Comparison of ENCODE assay signal across 38 mouse cellular contexts in genomic region chr10:24912576-24912975, GRCm38 (mm10). TPM values are rescaled to one million over a fixed set of nuclear protein-coding genes. Genes with fewer than 3 reads are reported as not detected.
"Had no signal": no experiment of that assay in that cellular context is flagged by ENCODE, and none has a peak within 500 bp of the region (broad histone marks: within the 10 kb centered on the region; RNA-seq: fewer than 3 reads in every experiment).

No protein-coding gene starts in this region.

- ATAC-seq: hindbrain, embryonic 16.5 days; hindbrain, postnatal 0 days; inflammation-experienced regulatory T-cells, adult 6 months; intestine, embryonic 15.5 days; intestine, embryonic 16.5 days; intestine, postnatal 0 days had no signal

- H3K27me3 ChIP-seq: heart, embryonic 12.5 days; heart, embryonic 13.5 days; heart, embryonic 15.5 days; hindbrain, embryonic 12.5 days; hindbrain, embryonic 13.5 days; hindbrain, embryonic 15.5 days; intestine, embryonic 15.5 days; kidney, embryonic 15.5 days had no signal

- H3K9me3 ChIP-seq: heart, embryonic 12.5 days; heart, embryonic 13.5 days; heart, embryonic 15.5 days; hindbrain, embryonic 10.5 days; hindbrain, embryonic 12.5 days; hindbrain, embryonic 13.5 days; hindbrain, embryonic 15.5 days; intestine, embryonic 15.5 days; kidney, embryonic 15.5 days had no signal

- H3K27ac ChIP-seq: heart, adult 2 months; heart, embryonic 13.5 days; heart, embryonic 15.5 days; hindbrain, embryonic 10.5 days; hindbrain, embryonic 12.5 days; hindbrain, embryonic 13.5 days; hindbrain, embryonic 14.5 days; hindbrain, embryonic 15.5 days; hindbrain, postnatal 0 days; intestine, embryonic 15.5 days; kidney, embryonic 15.5 days; kidney, postnatal 0 days; layer of hippocampus, adult 2 months had no signal

- DNase-seq: heart, adult 2 months; heart, postnatal 10 days; heart, postnatal 14 days; heart, postnatal 36 days; kidney, adult 11 months; kidney, adult 18-20 months; kidney, adult 2 months; kidney, adult 8-10 months; kidney, adult 9 months; kidney, postnatal 10 days; kidney, postnatal 14 days; kidney, postnatal 25 days; kidney, postnatal 36 days; kidney, postnatal 4 days; layer of hippocampus, adult 9-11 months; layer of hippocampus, postnatal 36 days had no signal

- H3K4me2 ChIP-seq: heart, embryonic 11.5 days; heart, embryonic 12.5 days; heart, embryonic 13.5 days; heart, embryonic 15.5 days; hindbrain, embryonic 12.5 days; hindbrain, embryonic 13.5 days; hindbrain, embryonic 14.5 days; hindbrain, embryonic 15.5 days; intestine, embryonic 15.5 days; kidney, embryonic 15.5 days had no signal

- H3K4me1 ChIP-seq: heart, embryonic 12.5 days; heart, embryonic 13.5 days; heart, embryonic 15.5 days; hindbrain, embryonic 10.5 days; hindbrain, embryonic 12.5 days; hindbrain, embryonic 13.5 days; hindbrain, embryonic 15.5 days; intestine, embryonic 15.5 days; kidney, embryonic 15.5 days had no signal

- H3K9ac ChIP-seq: heart, embryonic 12.5 days; heart, embryonic 13.5 days; heart, embryonic 15.5 days; hindbrain, embryonic 12.5 days; hindbrain, embryonic 13.5 days; hindbrain, embryonic 14.5 days; hindbrain, embryonic 15.5 days; intestine, embryonic 15.5 days; kidney, embryonic 15.5 days had no signal

- H3K4me3 ChIP-seq: heart, adult 2 months; heart, embryonic 12.5 days; heart, embryonic 13.5 days; heart, embryonic 15.5 days; hindbrain, embryonic 10.5 days; hindbrain, embryonic 12.5 days; hindbrain, embryonic 13.5 days; hindbrain, embryonic 15.5 days; intestine, embryonic 15.5 days; kidney, embryonic 15.5 days; layer of hippocampus, adult 2 months had no signal

RNA-seq across cellular contexts. Expression of gene Arg1, which starts 14.7 kb away (rescaled TPM):
- total RNA-seq: heart, adult 2 months; heart, adult 8-10 months; heart, postnatal 10 days; heart, postnatal 36 days; hematopoietic stem cell, adult 5-6 weeks; layer of hippocampus, adult 18-20 months; layer of hippocampus, postnatal 14 days; layer of hippocampus, postnatal 36 days had no signal
